Comparison of ENCODE assay signal across 27 mouse cellular contexts in the genomic region with DNA sequence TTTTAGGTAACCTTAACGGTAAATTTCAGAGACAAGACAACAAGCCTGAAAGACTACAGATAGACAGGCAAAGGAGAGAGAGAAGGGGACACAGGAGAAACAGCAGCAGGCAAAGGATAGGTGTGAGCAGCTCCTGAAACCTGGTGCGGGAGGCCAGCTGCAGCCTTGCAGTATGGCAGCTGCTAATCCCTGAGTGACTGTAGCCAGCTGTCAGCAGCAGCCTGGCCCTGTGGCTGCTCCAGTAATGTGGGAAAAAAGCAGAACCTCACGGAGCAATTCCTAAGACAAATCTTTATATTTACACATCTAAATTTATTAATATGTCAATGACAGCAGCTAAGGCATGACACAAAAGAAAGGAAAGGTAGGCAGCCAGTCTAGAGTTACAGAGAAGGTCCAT. TPM values are rescaled to one million over a fixed set of nuclear protein-coding genes. Genes with fewer than 3 reads are reported as not detected.
DNase-seq lines count a peak whose midpoint lies in the region; ATAC-seq and TF ChIP-seq lines count a peak whose summit lies in the region.
"Had no signal": no experiment of that assay in that cellular context is flagged by ENCODE, and none has a peak within 500 bp of the region (broad histone marks: within the 10 kb centered on the region; RNA-seq: fewer than 3 reads in every experiment).

No protein-coding gene starts in this region.

- TF ChIP-seq EP300 in heart, adult 2 months (IDR thresholded peaks at IDR 0.05; ENCODE audit: insufficient read depth, low read depth, low read length), result no peak

- no peak overlapping the region for H3K4me2 ChIP-seq in forebrain, postnatal 0 days (ENCODE audit: low read depth)
- no peak overlapping the region for H3K4me2 ChIP-seq in forebrain, embryonic 12.5 days
- no peak overlapping the region for H3K4me2 ChIP-seq in limb, embryonic 11.5 days (ENCODE audit: low read depth, severe bottlenecking)
- H3K4me2 ChIP-seq: embryonic facial prominence, embryonic 13.5 days; heart, embryonic 13.5 days; hindbrain, embryonic 15.5 days had no signal

- no peak overlapping the region for H3K27ac ChIP-seq in forebrain, postnatal 0 days (ENCODE audit: low read depth, low read length)
- H3K27ac ChIP-seq in forebrain, embryonic 12.5 days, result no peak overlapping the region
- no peak overlapping the region for H3K27ac ChIP-seq in limb, embryonic 11.5 days (replicated peaks; ENCODE audit: low read depth, low read length)
- no peak overlapping the region for H3K27ac ChIP-seq in heart, adult 2 months
- H3K27ac ChIP-seq: embryonic facial prominence, embryonic 13.5 days; forebrain, embryonic 10.5 days; heart, embryonic 10.5 days; heart, embryonic 13.5 days; hindbrain, embryonic 15.5 days had no signal

- H3K4me1 ChIP-seq in forebrain, postnatal 0 days (ENCODE audit: insufficient read depth), result no peaks in the 10 kb centered on the region
- no peaks in the 10 kb centered on the region for H3K4me1 ChIP-seq in forebrain, embryonic 12.5 days
- no peaks in the 10 kb centered on the region for H3K4me1 ChIP-seq in limb, embryonic 11.5 days (ENCODE audit: control insufficient read depth, insufficient read depth, low read length)
- no peaks in the 10 kb centered on the region for H3K4me1 ChIP-seq in heart, adult 2 months (ENCODE audit: control insufficient read depth, insufficient read depth, low read length)
- H3K4me1 ChIP-seq: embryonic facial prominence, embryonic 13.5 days; forebrain, embryonic 10.5 days; heart, embryonic 10.5 days; heart, embryonic 13.5 days; hindbrain, embryonic 15.5 days had no signal

- intact Hi-C loops in heart, adult 2 months (cut with DNase I), result no loop called here

- H3K9me3 ChIP-seq in forebrain, postnatal 0 days (ENCODE audit: low read length), result no peaks in the 10 kb centered on the region
- H3K9me3 ChIP-seq in forebrain, embryonic 12.5 days, result no peaks in the 10 kb centered on the region
- H3K9me3 ChIP-seq in limb, embryonic 11.5 days (ENCODE audit: control insufficient read depth, low read length), result no peaks in the 10 kb centered on the region
- H3K9me3 ChIP-seq: embryonic facial prominence, embryonic 13.5 days; forebrain, embryonic 10.5 days; G1E; heart, embryonic 10.5 days; heart, embryonic 13.5 days; hindbrain, embryonic 15.5 days had no signal

- TF ChIP-seq CTCF in forebrain, postnatal 0 days (IDR thresholded peaks at IDR 0.05; ENCODE audit: low read depth), result no peak
- no peak for TF ChIP-seq CTCF in heart, adult 2 months (IDR thresholded peaks at IDR 0.05)

- H3K36me3 ChIP-seq in forebrain, postnatal 0 days (ENCODE audit: insufficient read depth), result no peaks in the 10 kb centered on the region
- H3K36me3 ChIP-seq in forebrain, embryonic 12.5 days (replicated peaks), result no peaks in the 10 kb centered on the region
- H3K36me3 ChIP-seq in limb, embryonic 11.5 days (ENCODE audit: control insufficient read depth, insufficient read depth, low read length), result no peaks in the 10 kb centered on the region
- H3K36me3 ChIP-seq in heart, adult 2 months (ENCODE audit: control insufficient read depth, insufficient read depth, low read length), result no peaks in the 10 kb centered on the region
- H3K36me3 ChIP-seq: embryonic facial prominence, embryonic 13.5 days; forebrain, embryonic 10.5 days; G1E; heart, embryonic 10.5 days; heart, embryonic 13.5 days; hindbrain, embryonic 15.5 days had no signal

- no peaks in the 10 kb centered on the region for H3K27me3 ChIP-seq in forebrain, postnatal 0 days (ENCODE audit: insufficient read depth, low read length)
- H3K27me3 ChIP-seq in forebrain, embryonic 12.5 days, result peaks cover 14% of the 10 kb centered on the region; the same call in 1 of the 2 replicates
- 0 out of 2 replicates have a peak, but pooled peaks cover 3% of the 10 kb centered on the region for H3K27me3 ChIP-seq in limb, embryonic 11.5 days (ENCODE audit: control insufficient read depth, insufficient read depth, low read length)
- no peaks in the 10 kb centered on the region for H3K27me3 ChIP-seq in heart, adult 2 months (ENCODE audit: control insufficient read depth, insufficient read depth, low read length)
- H3K27me3 ChIP-seq: CH12.LX had no signal

- H3K79me2 ChIP-seq in heart, adult 2 months (replicated peaks; ENCODE audit: control insufficient read depth, insufficient read depth, low read length), result no peaks in the 10 kb centered on the region

- no peak overlapping the region for H3K4me3 ChIP-seq in forebrain, postnatal 0 days (ENCODE audit: low read depth, low read length)
- no peak overlapping the region for H3K4me3 ChIP-seq in forebrain, embryonic 12.5 days (replicated peaks)
- no peak overlapping the region for H3K4me3 ChIP-seq in limb, embryonic 11.5 days (ENCODE audit: low read depth, low read length)
- H3K4me3 ChIP-seq in heart, adult 2 months, result no peak overlapping the region
- H3K4me3 ChIP-seq: embryonic facial prominence, embryonic 13.5 days; forebrain, embryonic 10.5 days; heart, embryonic 10.5 days; heart, embryonic 13.5 days; hindbrain, embryonic 15.5 days had no signal

- peak; percentile 50; the same call in 1 of the 2 replicates for ATAC-seq in forebrain, postnatal 0 days
- ATAC-seq in forebrain, embryonic 12.5 days (ENCODE audit: low FRiP score), result no peak
- no peak for ATAC-seq in limb, embryonic 11.5 days (ENCODE audit: insufficient number of reproducible peaks, low FRiP score, low TSS enrichment, low read depth)
- ATAC-seq: forebrain, embryonic 14.5 days; Patski had no signal

- 56% methylated on average over 3 of the region's 3 CpGs for WGBS in forebrain, postnatal 0 days
- 58% methylated on average over 3 of the region's 3 CpGs for WGBS in forebrain, embryonic 12.5 days
- WGBS in limb, embryonic 11.5 days, result 56% methylated on average over 3 of the region's 3 CpGs
- WGBS in heart, adult 2 months, result 56% methylated on average over 3 of the region's 3 CpGs

- no peak for TF ChIP-seq POLR2A in heart, adult 2 months (IDR thresholded peaks at IDR 0.05; ENCODE audit: insufficient read depth, low read depth, low read length)

- DNase-seq in forebrain, postnatal 0 days, result peak; percentile 6
- DNase-seq in brain, adult 2 months (ENCODE audit: low read depth, low spot score), result peak; percentile 1
- DNase-seq in limb, embryonic 11.5 days (ENCODE audit: low spot score), result peak; percentile 22
- DNase-seq in heart, adult 2 months, result no peak
- DNase-seq in ovary, adult 18-20 months (ENCODE audit: low spot score), result no peak
- DNase-seq: adrenal gland, postnatal 10 days; adrenal gland, postnatal 36 days; B cell, adult 2 months; cerebellum, adult 11 months; cerebellum, adult 2 months; cerebellum, adult 9-11 months; cerebellum, postnatal 25 days; gastrocnemius, postnatal 25 days; heart, adult 18-20 months; heart, postnatal 14 days; heart, postnatal 4 days had no signal

- H3K9ac ChIP-seq in forebrain, postnatal 0 days, result no peak overlapping the region
- H3K9ac ChIP-seq in forebrain, embryonic 12.5 days, result no peak overlapping the region
- no peak overlapping the region for H3K9ac ChIP-seq in limb, embryonic 11.5 days (ENCODE audit: low read length)
- H3K9ac ChIP-seq in heart, adult 2 months (ENCODE audit: low read depth, low read length), result no peak overlapping the region
- H3K9ac ChIP-seq: embryonic facial prominence, embryonic 13.5 days; heart, embryonic 13.5 days; hindbrain, embryonic 15.5 days had no signal

RNA-seq across cellular contexts. Expression of a gene that starts 29.5 kb away (rescaled TPM):
- 29.9 and 46.9 TPM in 2 replicates for total RNA-seq in forebrain, postnatal 0 days (2014; rRNA removed)
- 37.1 and 38.2 TPM in 2 replicates for polyA plus RNA-seq in forebrain, postnatal 0 days (2015; fragmentation: Nextera tagmentation; extraction: Ambion mirVana)
- polyA plus RNA-seq in forebrain, embryonic 12.5 days (2016; fragmentation: Nextera tagmentation; extraction: Ambion mirVana), result 14.5 and 14.7 TPM in 2 replicates
- polyA plus RNA-seq in limb, embryonic 11.5 days (2014; fragmentation: Nextera tagmentation; extraction: Ambion mirVana), result 19.8 and 22.0 TPM in 2 replicates
- not detected for total RNA-seq in heart, adult 2 months (2021)
- polyA plus RNA-seq in heart, adult 2 months (2012; rRNA removed), result 0.66 and 1.1 TPM in 2 replicates
- total RNA-seq: CH12.LX; common myeloid progenitor, adult 5-6 weeks; G1E had no signal
- polyA plus RNA-seq: G1E, Patski had no signal

RNA-seq across cellular contexts. Expression of a gene that starts 50.0 kb away (rescaled TPM):
- total RNA-seq in forebrain, postnatal 0 days (2014; rRNA removed), result 20.2 and 27.8 TPM in 2 replicates
- 21.2 and 23.0 TPM in 2 replicates for polyA plus RNA-seq in forebrain, postnatal 0 days (2015; fragmentation: Nextera tagmentation; extraction: Ambion mirVana)
- 16.5 and 16.6 TPM in 2 replicates for polyA plus RNA-seq in forebrain, embryonic 12.5 days (2016; fragmentation: Nextera tagmentation; extraction: Ambion mirVana)
- polyA plus RNA-seq in limb, embryonic 11.5 days (2014; fragmentation: Nextera tagmentation; extraction: Ambion mirVana), result 9.9 and 12.0 TPM in 2 replicates
- total RNA-seq in heart, adult 2 months (2021), result 1 to 10 TPM; 6.9 to 7.4 TPM
- polyA plus RNA-seq in heart, adult 2 months (2012; rRNA removed), result 2.7 and 5.2 TPM in 2 replicates

Comparison
In these comparisons a context has a peak if more than half of its experiments do, and no peak if none do; other contexts are left out.
1. DNase-seq: peak in forebrain, postnatal 0 days (single experiment), brain, adult 2 months (single experiment) and limb, embryonic 11.5 days (single experiment); none in heart, adult 2 months (0 of 2) and ovary, adult 18-20 months (single experiment).